Mouse (Mus musculus): ENCODE results near the gene Nell2. TPM values are rescaled to one million over a fixed set of nuclear protein-coding genes. Genes with fewer than 3 reads are reported as not detected.

The Nell2 gene
- polyA plus RNA-seq, 1 experiment: not detected

DNA sequence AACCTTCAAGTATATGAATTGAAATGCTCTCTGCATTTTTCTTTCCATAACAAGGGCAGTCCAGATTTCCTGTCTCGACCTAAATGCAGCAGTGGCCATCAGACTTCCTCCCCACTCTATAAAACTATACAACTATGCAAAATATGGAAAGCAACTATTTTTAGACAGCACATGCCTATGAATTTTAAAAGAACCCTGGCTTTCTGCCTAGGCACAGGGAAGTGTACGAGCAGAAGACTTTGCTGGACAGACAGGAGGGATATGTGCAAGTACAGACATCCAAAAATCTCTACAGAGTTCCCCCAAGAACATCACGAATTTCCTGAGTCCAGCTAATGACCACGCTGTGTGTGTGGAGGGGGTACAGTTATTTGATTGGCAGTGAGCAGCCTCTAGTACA lies 32.7 kb downstream of the Nell2 start:
- Histone ChIP-seq H3K4me1 (ENCODE audit: control insufficient read depth, insufficient read depth, insufficient read length, low read length) (no peaks in the 10 kb centered on the region), H3K27ac (replicated peaks; ENCODE audit: low read depth, low read length) (no peak overlapping the region)

DNA sequence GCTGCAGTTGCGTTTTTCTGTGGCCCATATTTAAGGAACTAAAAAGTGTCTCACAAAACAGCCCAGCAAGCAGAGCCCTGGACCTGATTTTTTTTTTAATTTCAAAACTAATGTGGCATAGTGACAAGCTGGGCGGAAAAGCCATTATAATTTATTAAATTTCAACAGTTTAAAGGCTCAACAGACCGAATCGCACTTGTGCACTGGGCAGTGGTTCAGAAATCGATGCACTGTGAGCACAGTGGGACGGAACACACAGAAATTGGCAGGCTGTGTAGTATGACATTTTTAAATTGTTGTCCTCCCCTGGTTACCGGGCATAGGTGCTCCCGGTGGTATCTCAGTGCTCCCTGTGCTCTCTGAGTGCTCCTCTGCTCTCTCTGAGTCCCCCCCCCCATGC lies 33.2 kb downstream of the Nell2 start:
- Histone ChIP-seq H3K27ac (replicated peaks; ENCODE audit: low read depth, low read length) (no peak overlapping the region), H3K4me1 (ENCODE audit: control insufficient read depth, insufficient read depth, insufficient read length, low read length) (no peaks in the 10 kb centered on the region), H3K4me3 (ENCODE audit: insufficient read depth, low read depth, low read length) (no peak overlapping the region)

More for the DNA sequence above, 32.7 kb downstream of the Nell2 start:
- H3K4me3 ChIP-seq (ENCODE audit: insufficient read depth, low read depth, low read length): no peak overlapping the region

GRCm38 (mm10) chr15:95492201-95492600 lies 36.2 kb downstream of the Nell2 start:
- H3K4me3 ChIP-seq (ENCODE audit: insufficient read depth, low read depth, low read length): no peak overlapping the region
- H3K4me1 ChIP-seq (ENCODE audit: control insufficient read depth, insufficient read depth, insufficient read length, low read length): no peaks in the 10 kb centered on the region
- H3K27ac ChIP-seq (replicated peaks; ENCODE audit: low read depth, low read length): no peak overlapping the region

GRCm38 (mm10) chr15:95489174-95489573 lies 39.2 kb downstream of the Nell2 start:
- Histone ChIP-seq H3K4me3 (ENCODE audit: insufficient read depth, low read depth, low read length) (no peak overlapping the region), H3K27ac (replicated peaks; ENCODE audit: low read depth, low read length) (no peak overlapping the region), H3K4me1 (ENCODE audit: control insufficient read depth, insufficient read depth, insufficient read length, low read length) (no peaks in the 10 kb centered on the region)

- Histone ChIP-seq H3K4me1 (ENCODE audit: control insufficient read depth, insufficient read depth, insufficient read length, low read length) (no peaks in the 10 kb centered on the region), H3K4me3 (ENCODE audit: insufficient read depth, low read depth, low read length) (no peak overlapping the region), H3K27ac (replicated peaks; ENCODE audit: low read depth, low read length) (no peak overlapping the region)
Measured at GRCm38 (mm10) chr15:95487961-95488360, 40.4 kb downstream of the Nell2 start.

- H3K4me3 ChIP-seq (ENCODE audit: insufficient read depth, low read depth, low read length): no peak overlapping the region
- no peaks in the 10 kb centered on the region for H3K4me1 ChIP-seq (ENCODE audit: control insufficient read depth, insufficient read depth, insufficient read length, low read length)
Measured at GRCm38 (mm10) chr15:95482002-95482401, 46.4 kb downstream of the Nell2 start.

GRCm38 (mm10) chr15:95481585-95481984 lies 46.8 kb downstream of the Nell2 start:
- H3K27ac ChIP-seq (replicated peaks; ENCODE audit: low read depth, low read length): no peak overlapping the region
- no peak overlapping the region for H3K4me3 ChIP-seq (ENCODE audit: insufficient read depth, low read depth, low read length)

More at GRCm38 (mm10) chr15:95482002-95482401, 46.4 kb downstream of the Nell2 start:
- no peak overlapping the region for H3K27ac ChIP-seq (replicated peaks; ENCODE audit: low read depth, low read length)

DNA sequence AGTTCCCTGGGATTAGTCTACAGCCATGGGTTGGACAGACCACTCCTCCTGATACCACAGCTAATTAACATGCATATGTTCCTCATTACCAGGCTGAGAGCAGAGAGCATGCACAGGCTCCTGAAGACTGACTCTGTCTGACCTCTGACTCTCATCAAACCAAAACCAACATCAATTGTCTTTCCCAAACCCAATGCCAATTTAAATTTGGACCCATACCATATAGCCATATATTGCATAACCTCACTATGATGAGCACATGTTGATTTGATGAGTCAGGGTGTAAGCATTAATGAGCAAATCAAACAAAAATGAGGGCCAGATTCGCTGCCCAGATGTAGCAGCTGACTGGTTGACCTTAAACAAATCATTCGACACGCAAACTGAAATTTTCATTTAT lies 51.9 kb downstream of the Nell2 start:
- no peaks in the 10 kb centered on the region for H3K4me1 ChIP-seq (ENCODE audit: control insufficient read depth, insufficient read depth, insufficient read length, low read length)
- H3K4me3 ChIP-seq (ENCODE audit: insufficient read depth, low read depth, low read length): no peak overlapping the region
- H3K27ac ChIP-seq (replicated peaks; ENCODE audit: low read depth, low read length): no peak overlapping the region

More at GRCm38 (mm10) chr15:95481585-95481984, 46.8 kb downstream of the Nell2 start:
- H3K4me1 ChIP-seq (ENCODE audit: control insufficient read depth, insufficient read depth, insufficient read length, low read length): no peaks in the 10 kb centered on the region

DNA sequence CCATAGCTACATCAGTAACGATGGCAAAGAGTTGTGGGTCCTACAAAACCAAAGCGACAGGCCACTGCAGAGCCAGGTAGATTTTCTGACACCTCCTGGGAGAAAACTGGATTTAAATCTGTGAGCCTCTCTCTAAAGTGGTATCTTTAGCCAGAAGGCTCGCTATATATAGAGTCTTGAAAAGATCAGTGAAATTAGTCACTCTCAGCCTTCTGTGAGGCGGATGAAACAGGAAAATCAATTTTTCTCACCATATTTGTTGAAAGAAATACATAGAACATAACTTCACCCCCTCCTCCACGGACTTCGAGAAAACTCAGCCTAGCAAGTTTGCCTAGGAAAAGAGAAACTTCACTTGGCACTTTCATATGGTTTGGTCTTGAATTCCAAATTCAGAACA lies 54.4 kb downstream of the Nell2 start:
- Histone ChIP-seq H3K4me1 (ENCODE audit: control insufficient read depth, insufficient read depth, insufficient read length, low read length) (no peaks in the 10 kb centered on the region), H3K4me3 (ENCODE audit: insufficient read depth, low read depth, low read length) (no peak overlapping the region), H3K27ac (replicated peaks; ENCODE audit: low read depth, low read length) (no peak overlapping the region)

GRCm38 (mm10) chr15:95467195-95467594 lies 61.2 kb downstream of the Nell2 start:
- Histone ChIP-seq H3K4me3 (ENCODE audit: insufficient read depth, low read depth, low read length) (no peak overlapping the region), H3K4me1 (ENCODE audit: control insufficient read depth, insufficient read depth, insufficient read length, low read length) (no peaks in the 10 kb centered on the region), H3K27ac (replicated peaks; ENCODE audit: low read depth, low read length) (no peak overlapping the region)

GRCm38 (mm10) chr15:95460041-95460566 lies 68.3 kb downstream of the Nell2 start:
- Histone ChIP-seq H3K4me1 (ENCODE audit: control insufficient read depth, insufficient read depth, insufficient read length, low read length) (no peaks in the 10 kb centered on the region), H3K4me3 (ENCODE audit: insufficient read depth, low read depth, low read length) (no peak overlapping the region), H3K27ac (replicated peaks; ENCODE audit: low read depth, low read length) (no peak overlapping the region)

GRCm38 (mm10) chr15:95444586-95444985 lies 83.8 kb downstream of the Nell2 start:
- Histone ChIP-seq H3K27ac (replicated peaks; ENCODE audit: low read depth, low read length) (no peak overlapping the region), H3K4me1 (ENCODE audit: control insufficient read depth, insufficient read depth, insufficient read length, low read length) (no peaks in the 10 kb centered on the region), H3K4me3 (ENCODE audit: insufficient read depth, low read depth, low read length) (no peak overlapping the region)

DNA sequence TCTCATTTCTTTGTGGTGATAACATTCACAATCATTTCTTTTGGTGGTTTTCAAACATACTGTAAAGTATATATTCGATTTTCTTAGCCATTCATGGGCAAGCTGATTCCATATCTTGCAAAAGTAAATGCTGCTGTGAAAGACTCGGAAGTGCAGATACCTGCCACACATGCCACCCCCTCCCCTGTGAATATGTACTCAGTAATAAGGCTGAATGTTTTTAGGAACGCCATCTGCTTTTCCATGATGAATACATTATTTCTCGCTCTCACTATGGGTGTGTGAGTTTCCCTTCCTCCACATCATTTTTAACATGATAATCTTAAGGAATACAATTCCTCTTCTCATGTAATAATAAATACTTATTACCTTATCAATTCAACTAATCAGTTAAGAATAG lies 90.6 kb downstream of the Nell2 start:
- Histone ChIP-seq H3K4me1 (ENCODE audit: control insufficient read depth, insufficient read depth, insufficient read length, low read length) (no peaks in the 10 kb centered on the region), H3K27ac (replicated peaks; ENCODE audit: low read depth, low read length) (no peak overlapping the region), H3K4me3 (ENCODE audit: insufficient read depth, low read depth, low read length) (no peak overlapping the region)

DNA sequence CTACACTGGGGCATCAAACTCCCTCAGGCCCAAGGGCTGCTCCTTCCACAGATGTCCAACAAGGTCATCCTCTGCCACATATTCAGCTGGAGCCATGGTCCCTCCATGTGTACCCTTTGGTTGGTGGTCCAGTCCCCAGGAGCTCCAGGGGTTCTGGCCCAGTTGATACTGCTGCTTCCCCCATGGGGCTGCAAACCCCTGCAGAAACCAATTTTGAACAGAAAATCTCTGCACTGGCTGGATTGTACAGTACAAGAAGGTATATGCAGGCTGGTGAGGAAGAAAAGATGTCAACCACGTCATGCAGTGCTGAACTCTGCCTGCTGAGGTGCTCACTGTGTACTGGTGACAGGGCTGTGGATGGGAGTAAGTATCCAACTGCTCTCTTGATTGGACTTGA lies 92.1 kb downstream of the Nell2 start:
- Histone ChIP-seq H3K4me1 (ENCODE audit: control insufficient read depth, insufficient read depth, insufficient read length, low read length) (no peaks in the 10 kb centered on the region), H3K4me3 (ENCODE audit: insufficient read depth, low read depth, low read length) (no peak overlapping the region), H3K27ac (replicated peaks; ENCODE audit: low read depth, low read length) (no peak overlapping the region)

DNA sequence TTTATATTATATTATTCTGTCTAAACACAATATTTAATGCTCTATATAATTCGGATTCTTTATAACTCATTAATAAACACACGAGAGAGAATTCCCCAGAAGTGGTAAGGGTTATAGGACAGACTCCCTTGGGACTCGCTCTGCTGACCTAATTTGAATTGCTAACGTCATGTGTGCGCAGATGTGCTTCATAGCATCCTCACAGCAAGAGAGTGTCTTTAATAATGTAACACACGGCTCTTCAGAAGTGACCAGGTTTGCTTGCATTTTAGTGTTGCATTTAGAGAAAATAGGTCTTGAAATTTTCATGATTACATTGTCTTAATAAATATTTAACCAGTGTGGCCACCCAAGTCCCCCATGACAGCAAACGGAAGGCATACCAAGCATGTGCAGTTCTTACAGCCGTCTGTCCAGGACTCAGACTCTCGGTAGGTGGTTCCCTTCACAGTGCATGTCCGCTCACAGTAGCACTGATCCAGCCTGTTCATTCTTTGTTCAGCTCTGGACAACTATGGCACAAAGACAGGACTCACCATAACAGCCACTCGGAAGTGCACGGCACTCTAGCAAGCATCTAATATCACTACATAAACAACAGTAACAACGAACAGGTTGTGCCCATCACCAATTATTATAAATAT lies 97.1 kb downstream of the Nell2 start:
- no peak overlapping the region for H3K4me3 ChIP-seq (ENCODE audit: insufficient read depth, low read depth, low read length)

DNA sequence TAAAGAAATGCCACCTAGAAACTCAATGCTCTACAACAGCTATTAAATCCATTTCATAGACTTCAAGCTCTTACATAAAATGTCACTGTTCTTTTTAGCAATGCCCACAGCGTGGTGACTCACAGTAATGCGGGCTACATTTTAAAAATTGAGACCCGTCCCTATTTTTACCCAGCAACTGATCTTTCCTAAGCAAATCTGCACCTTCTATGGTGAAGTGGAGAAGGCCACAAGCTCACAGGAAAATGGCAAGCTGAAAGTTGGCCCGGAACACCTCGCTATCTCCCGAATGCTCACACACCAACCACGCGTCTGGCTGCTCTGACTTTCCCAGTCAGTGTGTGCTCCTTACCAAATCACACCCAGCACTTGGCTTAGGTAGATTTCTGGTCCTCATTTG lies 98.4 kb downstream of the Nell2 start:
- Histone ChIP-seq H3K4me1 (ENCODE audit: control insufficient read depth, insufficient read depth, insufficient read length, low read length) (no peaks in the 10 kb centered on the region), H3K27ac (replicated peaks; ENCODE audit: low read depth, low read length) (no peak overlapping the region), H3K4me3 (ENCODE audit: insufficient read depth, low read depth, low read length) (no peak overlapping the region)

More for the DNA sequence above, 97.1 kb downstream of the Nell2 start:
- no peak overlapping the region for H3K27ac ChIP-seq (replicated peaks; ENCODE audit: low read depth, low read length)
- no peaks in the 10 kb centered on the region for H3K4me1 ChIP-seq (ENCODE audit: control insufficient read depth, insufficient read depth, insufficient read length, low read length)
